Mouse (Mus musculus) neural tube, embryonic 12.5 days (tissue): Measurements from ENCODE around the gene Wfikkn1. TPM values are rescaled to one million over a fixed set of nuclear protein-coding genes. Genes with fewer than 3 reads are reported as not detected.

Source experiments
- ATAC-seq: fragments of 200-750 bp; cut with Nextera tagmentation; 2 replicates; pipeline ENCODE4 v1.8.0; 2017; ENCODE audit warnings: low read depth, mild to moderate bottlenecking, moderate TSS enrichment, moderate library complexity; ENCODE audit not compliant: low FRiP score
- H3K27ac ChIP-seq: fragments of 300-500 bp; sonication (generic); 2 replicates; pipeline ENCODE4 v1.5.1; 2016
- H3K27me3 ChIP-seq: fragments of 300-500 bp; sonication (generic); replicated peaks from 2 replicates; pipeline ENCODE4 v1.6.1; 2016; ENCODE audit warnings: mild to moderate bottlenecking
- H3K36me3 ChIP-seq: fragments of 300-500 bp; sonication (generic); 2 replicates; pipeline ENCODE4 v1.6.1; 2016; ENCODE audit warnings: mild to moderate bottlenecking
- H3K4me1 ChIP-seq: fragments of 300-500 bp; sonication (generic); 2 replicates; pipeline ENCODE4 v1.6.1; 2016
- H3K4me2 ChIP-seq: fragments of 300-500 bp; sonication (generic); replicated peaks from 2 replicates; pipeline ENCODE4 v1.6.1; 2016; ENCODE audit warnings: mild to moderate bottlenecking
- H3K4me3 ChIP-seq: fragments of 300-500 bp; sonication (generic); 2 replicates; pipeline ENCODE4 v1.5.1; 2016
- H3K9ac ChIP-seq: fragments of 300-500 bp; sonication (generic); 2 replicates; pipeline ENCODE4 v1.6.1; 2016; ENCODE audit warnings: mild to moderate bottlenecking
- H3K9me3 ChIP-seq: fragments of 300-500 bp; sonication (generic); 2 replicates; pipeline ENCODE4 v1.6.1; 2016; ENCODE audit warnings: mild to moderate bottlenecking
- WGBS: fragments of 180-500 bp; shearing (Covaris S2); methylation state at CpG from one replicate; pipeline ENCODE4 v1.1.7; 2016; 5-methylcytosine and 5-hydroxymethylcytosine counted together
- polyA plus RNA-seq: library from polyadenylated mRNA; unstranded; fragments of >200 nt; fragmentation: Nextera tagmentation; extraction: Ambion mirVana; gene quantifications from 2 replicates; pipeline ENCODE4 v1.2.1, GENCODE M21; 2016

Gene Wfikkn1
- polyA plus RNA-seq, 1 experiment from 2014 or later, result 0.86 TPM

- Histone ChIP-seq H3K27ac (no peak overlapping the region), H3K4me2 (no peak overlapping the region), H3K27me3 (no peaks in the 10 kb centered on the region), H3K9me3 (no peaks in the 10 kb centered on the region), H3K4me1 (peaks cover 47% of the 10 kb centered on the region), H3K9ac (no peak overlapping the region), H3K4me3 (no peak overlapping the region), H3K36me3 (peaks cover 51% of the 10 kb centered on the region)
- ATAC-seq, result no peak
- WGBS, result 83% methylated on average over 14 of the region's 14 CpGs
Observed at GRCm38 (mm10) chr17:25839455-25840235, 41.0 kb downstream of the Wfikkn1 start.

GRCm38 (mm10) chr17:25838904-25839303 lies 41.8 kb downstream of the Wfikkn1 start:
- Histone ChIP-seq H3K4me3 (no peak overlapping the region), H3K9ac (no peak overlapping the region), H3K4me1 (peaks cover 54% of the 10 kb centered on the region), H3K4me2 (no peak overlapping the region), H3K9me3 (no peaks in the 10 kb centered on the region), H3K27ac (no peak overlapping the region), H3K36me3 (peaks cover 51% of the 10 kb centered on the region), H3K27me3 (no peaks in the 10 kb centered on the region)
- ATAC-seq, result no peak
- WGBS, result 85% methylated on average over 4 of the region's 4 CpGs

DNA sequence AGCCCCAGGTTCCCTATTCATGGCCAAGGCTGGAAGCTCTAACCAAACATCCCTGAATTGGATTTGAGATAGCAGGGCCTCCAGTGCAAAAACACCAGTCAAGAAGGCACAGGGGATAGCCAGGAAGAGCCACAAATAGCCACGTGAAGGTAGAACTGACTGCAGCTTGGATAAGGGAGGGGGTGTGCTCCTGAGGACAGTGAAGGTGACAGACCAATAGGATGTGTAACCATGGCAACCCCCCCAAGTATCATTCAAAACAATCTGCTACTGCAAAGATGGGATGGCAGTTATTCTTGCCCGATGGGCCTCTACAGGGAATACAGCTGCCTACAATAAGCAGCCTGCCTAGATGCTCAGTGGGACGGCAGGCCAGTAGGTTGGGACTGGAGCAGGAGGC lies 43.1 kb downstream of the Wfikkn1 start:
- H3K27me3 ChIP-seq, result no peaks in the 10 kb centered on the region
- no peak for ATAC-seq
- peaks cover 52% of the 10 kb centered on the region for H3K4me1 ChIP-seq
- peak overlapping the region; percentile 95 for H3K4me2 ChIP-seq
- 0 out of 2 replicates have a peak overlapping the region, but pooled peaks have one; percentile 16 for H3K27ac ChIP-seq
- H3K9me3 ChIP-seq, result no peaks in the 10 kb centered on the region
- no peak overlapping the region; the same call in 1 of the 2 replicates for H3K4me3 ChIP-seq
- H3K36me3 ChIP-seq, result peaks cover 51% of the 10 kb centered on the region
- 30% methylated on average over 3 of the region's 3 CpGs for WGBS
- peak overlapping the region; percentile 66; the same call in 1 of the 2 replicates for H3K9ac ChIP-seq

DNA sequence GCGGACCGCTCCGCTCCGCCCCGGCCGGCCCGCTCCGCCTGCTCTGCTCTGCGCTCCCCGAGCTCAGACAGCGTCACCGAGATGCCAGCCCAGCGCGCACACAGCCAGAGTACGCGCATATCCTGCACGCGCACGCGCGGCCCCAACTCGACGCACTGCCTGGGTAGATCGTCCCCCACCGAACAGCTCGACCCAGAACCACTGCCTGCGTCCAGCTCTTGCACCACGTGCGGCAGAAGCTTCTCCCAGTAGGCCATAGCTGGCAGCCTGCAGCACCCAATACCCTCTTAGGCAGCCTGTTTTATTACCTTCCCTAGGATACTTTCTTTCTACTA lies 43.6 kb downstream of the Wfikkn1 start, which contains the start of gene Rhbdl1:
Gene Rhbdl1 (minus strand): TSS at position 220 of the 335 bp plus-strand sequence.
- H3K4me1 ChIP-seq, result peaks cover 54% of the 10 kb centered on the region
- H3K4me3 ChIP-seq, result peak within 1 kb of the TSS; percentile 42
- peak within 1 kb of the TSS; percentile 95 for H3K4me2 ChIP-seq
- peak within 1 kb of the TSS; percentile 66 for H3K9ac ChIP-seq
- 0 out of 2 replicates have a peak, but pooled peaks have one; percentile 8 for ATAC-seq
- whole genome bisulfite sequencing, result 2% methylated on average over 27 of the region's 29 CpGs
- H3K27me3 ChIP-seq, result no peaks in the 10 kb centered on the region
- H3K9me3 ChIP-seq, result no peaks in the 10 kb centered on the region
- peak within 1 kb of the TSS; percentile 32; the same call in 1 of the 2 replicates for H3K27ac ChIP-seq
- H3K36me3 ChIP-seq, result peaks cover 46% of the 10 kb centered on the region

GRCm38 (mm10) chr17:25836397-25837075 lies 44.1 kb downstream of the Wfikkn1 start:
- peak overlapping the region; percentile 95 for H3K4me2 ChIP-seq
- H3K27me3 ChIP-seq, result no peaks in the 10 kb centered on the region
- peak overlapping the region; percentile 32; the same call in 1 of the 2 replicates for H3K27ac ChIP-seq
- ATAC-seq, result 0 out of 2 replicates have a peak, but pooled peaks have one; percentile 8
- H3K4me1 ChIP-seq, result peaks cover 59% of the 10 kb centered on the region
- peak overlapping the region; percentile 42 for H3K4me3 ChIP-seq
- H3K9me3 ChIP-seq, result no peaks in the 10 kb centered on the region
- WGBS, result 22% methylated on average over 23 of the region's 23 CpGs
- peaks cover 43% of the 10 kb centered on the region for H3K36me3 ChIP-seq
- H3K9ac ChIP-seq, result peak overlapping the region; percentile 66

DNA sequence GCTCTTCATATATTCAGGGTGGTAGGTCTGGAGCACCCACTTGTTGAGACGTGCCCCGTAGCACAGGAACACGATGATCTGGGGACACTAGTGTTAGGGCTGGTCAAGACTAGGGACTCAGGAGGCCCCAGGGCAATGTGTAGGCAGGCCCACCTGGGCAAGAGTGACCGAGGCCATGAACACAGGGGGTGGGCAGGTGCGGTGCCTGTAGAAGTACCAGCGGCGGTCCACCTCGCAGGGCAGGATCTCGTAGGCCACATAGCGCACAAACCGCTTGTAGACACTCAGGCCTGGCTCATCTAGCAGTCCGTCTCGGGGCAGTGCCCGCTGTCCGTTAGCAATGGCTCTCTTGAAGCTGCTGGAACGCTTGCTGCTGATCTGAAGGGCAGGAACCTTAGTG lies 44.8 kb downstream of the Wfikkn1 start:
- Histone ChIP-seq H3K9ac (peak overlapping the region; percentile 66), H3K9me3 (no peaks in the 10 kb centered on the region), H3K4me2 (peak overlapping the region; percentile 95), H3K4me3 (no peak overlapping the region), H3K27ac (no peak overlapping the region), H3K36me3 (peaks cover 43% of the 10 kb centered on the region), H3K27me3 (no peaks in the 10 kb centered on the region), H3K4me1 (peaks cover 66% of the 10 kb centered on the region)
- ATAC-seq, result no peak
- WGBS, result 92% methylated on average over 16 of the region's 16 CpGs

DNA sequence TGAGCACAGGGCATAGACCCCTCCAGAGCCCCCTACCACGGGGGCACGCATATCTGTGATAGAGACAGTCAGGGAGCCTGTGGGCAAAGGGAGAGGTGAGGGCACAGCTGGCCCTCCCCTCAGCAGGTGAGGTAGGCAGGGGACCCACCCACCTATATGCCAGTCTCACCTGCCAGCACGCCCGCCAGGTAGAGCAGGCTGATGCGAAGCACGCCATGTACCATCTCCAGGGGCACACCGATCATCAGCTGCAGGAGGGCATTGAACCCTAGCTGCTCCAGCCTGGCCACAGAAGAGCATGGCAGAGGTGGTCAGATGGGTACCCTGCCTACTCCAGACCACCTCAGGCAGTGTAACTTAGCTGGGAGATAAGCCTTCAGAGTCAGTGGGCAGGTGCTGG lies 45.4 kb downstream of the Wfikkn1 start:
- H3K9ac ChIP-seq, result peak overlapping the region; percentile 92; the same call in 1 of the 2 replicates
- H3K36me3 ChIP-seq, result peaks cover 43% of the 10 kb centered on the region
- WGBS, result 97% methylated on average over 7 of the region's 7 CpGs
- peak overlapping the region; percentile 95 for H3K4me2 ChIP-seq
- H3K9me3 ChIP-seq, result no peaks in the 10 kb centered on the region
- no peak for ATAC-seq
- no peak overlapping the region for H3K4me3 ChIP-seq
- H3K27me3 ChIP-seq, result no peaks in the 10 kb centered on the region
- H3K27ac ChIP-seq, result no peak overlapping the region
- peaks cover 72% of the 10 kb centered on the region for H3K4me1 ChIP-seq

DNA sequence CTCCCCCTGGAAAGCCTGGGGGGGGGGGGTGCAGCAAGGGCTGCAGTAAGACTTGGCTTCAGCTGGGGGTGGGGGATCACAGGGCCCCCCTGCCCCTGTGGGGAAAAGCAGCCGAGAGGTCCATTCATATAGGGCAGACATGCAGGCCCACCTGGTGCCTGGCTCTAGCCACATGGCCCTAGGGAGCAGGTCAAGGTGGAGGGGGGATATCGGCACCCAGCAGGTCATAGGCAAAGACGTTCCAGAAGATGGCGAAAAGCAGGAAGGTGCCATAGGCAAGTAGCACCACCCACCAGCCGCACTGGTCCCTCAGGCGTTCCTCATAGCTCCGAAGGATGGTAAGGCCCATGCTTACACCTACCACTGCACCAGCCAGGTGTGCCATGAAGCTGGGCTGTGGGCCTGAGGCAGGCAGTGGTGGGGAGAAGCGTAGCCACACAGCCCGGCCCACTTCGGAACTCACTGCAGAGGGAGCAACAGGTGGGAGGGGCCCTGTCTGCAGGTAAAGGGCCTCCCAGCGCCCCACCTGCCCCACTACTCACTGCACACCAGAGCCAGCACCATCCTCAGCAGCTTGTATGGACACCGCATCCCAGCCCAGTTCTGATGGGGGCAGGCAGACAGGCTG lies 45.9 kb downstream of the Wfikkn1 start:
- Histone ChIP-seq H3K36me3 (peaks cover 43% of the 10 kb centered on the region), H3K9me3 (no peaks in the 10 kb centered on the region), H3K4me1 (peaks cover 78% of the 10 kb centered on the region), H3K27ac (no peak overlapping the region), H3K4me3 (peak overlapping the region; percentile 79), H3K27me3 (no peaks in the 10 kb centered on the region), H3K4me2 (peak overlapping the region; percentile 95), H3K9ac (peak overlapping the region; percentile 92)
- no peak for ATAC-seq
- WGBS, result 89% methylated on average over 12 of the region's 12 CpGs

DNA sequence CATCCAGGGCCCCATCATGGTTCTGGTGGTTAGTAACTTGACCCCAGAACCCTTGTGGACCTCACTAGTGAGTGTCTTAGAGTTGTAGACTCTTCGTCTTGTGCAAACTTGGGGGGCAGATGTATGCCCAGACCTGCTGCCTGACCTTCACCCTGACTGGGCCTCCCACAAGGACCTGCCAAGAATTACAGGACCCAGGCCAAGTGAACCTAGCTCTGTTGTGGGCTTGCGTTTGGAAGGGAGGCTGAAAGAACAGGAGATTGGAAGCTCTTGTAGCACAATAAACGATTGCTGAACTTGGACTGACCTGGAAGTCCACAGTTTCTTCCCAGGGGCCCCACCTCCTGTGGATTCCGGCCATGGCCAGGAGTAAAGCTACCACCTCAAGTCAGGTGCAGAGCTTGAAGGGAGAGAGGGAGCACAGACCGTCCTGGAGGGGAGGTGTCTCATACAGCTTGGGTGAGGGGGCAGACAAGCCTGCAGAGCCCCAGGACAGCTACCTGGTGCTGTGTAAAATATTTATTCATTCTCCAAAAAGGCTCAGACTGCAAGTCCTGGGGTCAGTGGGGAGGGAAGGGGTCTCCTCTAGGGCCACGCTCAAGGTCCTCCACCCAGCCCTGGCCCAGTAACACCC lies 46.6 kb downstream of the Wfikkn1 start:
- Histone ChIP-seq H3K9me3 (no peaks in the 10 kb centered on the region), H3K27me3 (no peaks in the 10 kb centered on the region), H3K36me3 (peaks cover 36% of the 10 kb centered on the region), H3K27ac (peak overlapping the region; percentile 88), H3K4me1 (peaks cover 82% of the 10 kb centered on the region), H3K9ac (peak overlapping the region; percentile 92), H3K4me3 (peak overlapping the region; percentile 79), H3K4me2 (peak overlapping the region; percentile 95)
- ATAC-seq, result no peak
- WGBS, result 60% methylated on average over 6 of the region's 6 CpGs

DNA sequence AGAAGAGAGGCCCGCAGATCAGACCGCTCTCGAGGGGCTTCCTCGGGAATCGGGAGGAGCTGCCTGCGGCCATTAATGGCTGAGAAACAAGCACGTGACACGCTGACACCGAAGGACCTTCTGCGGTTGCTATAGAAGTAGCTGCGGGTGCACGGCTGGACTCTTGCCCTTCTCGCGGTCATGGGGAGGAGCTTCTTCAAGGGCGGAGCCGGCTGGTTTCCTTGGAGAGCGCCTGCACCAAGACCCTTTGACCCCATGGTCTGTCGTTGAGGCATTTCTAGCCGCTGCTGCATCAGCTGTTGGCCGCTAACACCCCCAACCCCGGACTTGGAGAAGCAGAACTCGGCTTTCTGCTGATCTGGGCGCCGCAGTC lies 47.4 kb downstream of the Wfikkn1 start, which contains the start of gene Stub1:
Gene Stub1 (minus strand): TSS at position 114 of the 373 bp plus-strand sequence.
- peak; percentile 50 for ATAC-seq

GRCm38 (mm10) chr17:25832436-25833290 lies 48.0 kb downstream of the Wfikkn1 start:
- Histone ChIP-seq H3K27me3 (no peaks in the 10 kb centered on the region), H3K4me3 (peak overlapping the region; percentile 79), H3K27ac (peak overlapping the region; percentile 88), H3K4me2 (peak overlapping the region; percentile 95), H3K9ac (peak overlapping the region; percentile 92), H3K4me1 (peaks cover 82% of the 10 kb centered on the region), H3K9me3 (no peaks in the 10 kb centered on the region), H3K36me3 (peaks cover 32% of the 10 kb centered on the region)
- ATAC-seq, result peak; percentile 90
- under 1% methylated on average over 77 of the region's 77 CpGs for WGBS

More for the DNA sequence above, 47.4 kb downstream of the Wfikkn1 start, which contains the start of gene Stub1:
- peak within 1 kb of the TSS; percentile 79 for H3K4me3 ChIP-seq
- no peaks in the 10 kb centered on the region for H3K27me3 ChIP-seq
- H3K27ac ChIP-seq, result peak within 1 kb of the TSS; percentile 88
- no peaks in the 10 kb centered on the region for H3K9me3 ChIP-seq
- WGBS, result under 1% methylated on average over 24 of the region's 24 CpGs
- H3K4me2 ChIP-seq, result peak within 1 kb of the TSS; percentile 95
- H3K9ac ChIP-seq, result peak within 1 kb of the TSS; percentile 92
- peaks cover 32% of the 10 kb centered on the region for H3K36me3 ChIP-seq
- H3K4me1 ChIP-seq, result peaks cover 83% of the 10 kb centered on the region
